Mouse (Mus musculus) cerebellum, adult 2 months (tissue): Measurements from ENCODE around the gene Numb.

ENCODE experiments used
- CTCF ChIP-seq: fragments of 200-500 bp; IDR thresholded peaks from 2 replicates; pipeline ENCODE4 v1.5.1; 2011; ENCODE audit warnings: low read depth, mild to moderate bottlenecking, control low read depth, low read length, moderate library complexity, borderline replicate concordance; ENCODE audit not compliant: insufficient read depth
- POLR2A ChIP-seq: fragments of 200-500 bp; IDR thresholded peaks from 2 replicates; pipeline ENCODE4 v1.6.1; 2011; ENCODE audit warnings: low read length, control low read depth, borderline replicate concordance; ENCODE audit not compliant: insufficient read depth

GRCm38 (mm10) chr12:83764519-83764918 is 157.2 kb downstream of the Numb start:
- TF ChIP-seq POLR2A = no peak
- no peak for TF ChIP-seq CTCF
